Mouse (Mus musculus): ENCODE data around the gene Olfr1513. TPM values are rescaled to one million over a fixed set of nuclear protein-coding genes. Genes with fewer than 3 reads are reported as not detected.
A peak's percentile ranks its signal among the peaks of the same experiment; 100 is the strongest.
"Not testable (repeated sequence)": the region's sequence is repeated elsewhere in the genome, so short reads cannot be mapped to it uniquely, and the experiment has no call there.

Gene Olfr1513
- total RNA-seq, 4 experiments from 2014 or later, result not detected

DNA sequence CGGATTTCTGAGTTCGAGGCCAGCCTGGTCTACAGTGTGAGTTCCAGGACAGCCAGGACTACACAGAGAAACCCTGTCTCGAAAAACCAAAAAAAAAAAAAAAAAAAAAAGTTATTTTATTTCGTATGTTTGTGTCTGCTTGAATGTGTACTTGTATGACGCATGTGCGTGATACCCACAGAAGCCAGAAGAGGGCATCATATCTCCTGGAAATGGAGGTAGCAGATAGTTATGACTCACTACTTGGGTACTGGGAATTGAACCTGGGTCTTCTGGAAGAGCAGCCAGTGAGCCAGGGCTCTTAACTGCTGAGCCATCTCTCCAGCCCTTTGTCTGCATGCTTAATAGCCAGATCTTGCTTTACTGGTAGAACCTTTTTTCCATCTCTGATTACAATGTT lies 45.9 kb downstream of the Olfr1513 start:
- DNase-seq, result not testable (repeated sequence)

DNA sequence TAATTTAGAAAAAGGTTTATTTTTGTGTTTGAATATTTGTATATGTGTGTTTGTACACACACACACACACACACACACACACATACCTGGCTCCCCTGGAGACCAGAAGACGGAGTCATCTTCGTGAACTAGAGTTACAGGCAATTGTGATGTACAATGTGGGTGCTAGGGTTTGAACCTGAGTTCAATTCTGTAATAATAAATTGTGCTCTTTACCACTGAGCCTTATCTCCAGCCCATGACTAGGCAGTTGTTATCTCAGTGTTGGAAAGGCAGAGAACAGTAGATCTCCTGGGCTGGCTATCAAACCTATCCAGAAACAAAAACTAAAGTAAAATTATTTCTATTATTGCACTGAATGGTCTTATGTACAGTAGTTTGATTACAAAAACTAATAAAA lies 50.1 kb downstream of the Olfr1513 start:
- DNase-seq, result no peak

- peak; percentile 90 for DNase-seq
These were observed 51.5 kb downstream of the Olfr1513 start, which contains the start of gene Mettl3 for GRCm38 (mm10) chr14:52304644-52305271. Gene Mettl3, minus strand, starts transcription at chr14:52305128.

GRCm38 (mm10) chr14:52303517-52303916 lies 52.7 kb downstream of the Olfr1513 start:
- DNase-seq, result not testable (repeated sequence)

Other genes with a start within 250 kb of the Olfr1513 start
- gene Rpgrip1, start 245.7 kb downstream of the Olfr1513 start, total RNA-seq (2022), result 1 to 10 TPM in 2 of 4 experiments, under 1 TPM in 2; 0.44 to 2.3 (median 1.4) TPM
- 10 to 100 TPM; 56.0 to 73.9 (median 61.4) TPM for gene Supt16, start 159.0 kb downstream of the Olfr1513 start, total RNA-seq (2022)
- gene Chd8, start 98.6 kb downstream of the Olfr1513 start, total RNA-seq (2022), result 100 to 1,000 TPM in 2 of 4 experiments, 10 to 100 TPM in 2; 82.2 to 142 (median 108) TPM
- 10 to 100 TPM; 54.4 to 80.8 (median 70.4) TPM for gene Tox4, start 77.3 kb downstream of the Olfr1513 start, total RNA-seq (2022)
- gene Rab2b, start 76.9 kb downstream of the Olfr1513 start, total RNA-seq (2022), result 10 to 100 TPM; 43.1 to 54.0 (median 48.4) TPM
- 10 to 100 TPM; 39.3 to 66.6 (median 55.2) TPM for gene Mettl3, start 51.3 kb downstream of the Olfr1513 start, total RNA-seq (2022)
- 10 to 100 TPM in 2 of 4 experiments, 1 to 10 TPM in 2; 7.3 to 15.2 (median 12.0) TPM for gene Sall2, start 27.6 kb downstream of the Olfr1513 start, total RNA-seq (2022)
- gene Olfr1512, start 22.8 kb upstream of the Olfr1513 start, total RNA-seq (2022), result not detected
- gene Olfr1511, start 41.0 kb upstream of the Olfr1513 start, total RNA-seq (2022), result not detected
- gene Olfr1510, start 58.0 kb upstream of the Olfr1513 start, total RNA-seq (2022), result not detected
- gene Olfr1509, start 86.6 kb upstream of the Olfr1513 start, total RNA-seq (2022), result not detected
- not detected for gene Olfr1508, start 111.1 kb upstream of the Olfr1513 start, total RNA-seq (2022)
- gene Olfr1507, start 139.3 kb upstream of the Olfr1513 start, total RNA-seq (2022), result not detected